Mouse (Mus musculus) embryonic fibroblast, embryonic 13.5 days (primary cell): ENCODE results near the gene Stox2. TPM values are rescaled to one million over a fixed set of nuclear protein-coding genes. Genes with fewer than 3 reads are reported as not detected.

Experiments used
- H3K27ac ChIP-seq: 2 replicates; pipeline ENCODE4 v1.5.1; 2012; ENCODE audit warnings: low read length, control low read depth, inconsistent platforms; ENCODE audit not compliant: insufficient read depth
- H3K4me1 ChIP-seq: 2 replicates; pipeline ENCODE4 v1.6.1; 2011; ENCODE audit warnings: low read length; ENCODE audit not compliant: control insufficient read depth, insufficient read depth
- H3K4me3 ChIP-seq: 2 replicates; pipeline ENCODE4 v1.5.1; 2011; ENCODE audit warnings: mild to moderate bottlenecking, control low read depth, low read length; ENCODE audit not compliant: insufficient read depth
- CTCF ChIP-seq: IDR thresholded peaks from 2 replicates; pipeline ENCODE4 v1.5.1; 2011; ENCODE audit warnings: mild to moderate bottlenecking, control low read depth, low read length, moderate library complexity, borderline replicate concordance; ENCODE audit not compliant: insufficient read depth
- POLR2A ChIP-seq: IDR thresholded peaks from 2 replicates; pipeline ENCODE4 v1.6.1; 2011; ENCODE audit warnings: low read depth, mild to moderate bottlenecking, control low read depth, low read length, moderate library complexity
- polyA plus RNA-seq: library from polyadenylated mRNA; stranded (reverse); fragments of >200 nt; gene quantifications from 2 replicates; pipeline ENCODE4 v1.2.4, GENCODE M21; 2011; ENCODE audit warnings: low read depth; ENCODE audit not compliant: missing spikeins, insufficient read length

Stox2 gene
- polyA plus RNA-seq = 30.9 and 33.7 TPM in 2 replicates

- Histone ChIP-seq H3K27ac (no peak within 1 kb of the TSS), H3K4me3 (no peak within 1 kb of the TSS), H3K4me1 (no peaks in the 10 kb centered on the region)
- no peak for TF ChIP-seq CTCF
- TF ChIP-seq POLR2A = no peak
Measured at GRCm38 (mm10) chr8:47446312-47447046, at the start of gene Stox2. Stox2 (minus strand) TSS chr8:47446362.

GRCm38 (mm10) chr8:47495428-47495827 is 49.3 kb upstream of the Stox2 start:
- no peak overlapping the region for H3K27ac ChIP-seq
- TF ChIP-seq POLR2A (no peak), CTCF (no peak)
- H3K4me1 ChIP-seq = no peaks in the 10 kb centered on the region

GRCm38 (mm10) chr8:47494602-47495153 is 48.5 kb upstream of the Stox2 start:
- no peak overlapping the region for H3K4me3 ChIP-seq
- no peaks in the 10 kb centered on the region for H3K4me1 ChIP-seq
- H3K27ac ChIP-seq = no peak overlapping the region
- TF ChIP-seq CTCF (no peak), POLR2A (no peak)

More at GRCm38 (mm10) chr8:47495428-47495827, 49.3 kb upstream of the Stox2 start:
- no peak overlapping the region for H3K4me3 ChIP-seq

- no peak overlapping the region for H3K4me3 ChIP-seq
Measured at GRCm38 (mm10) chr8:47493106-47493505, 46.9 kb upstream of the Stox2 start.

GRCm38 (mm10) chr8:47487231-47487630 is 41.1 kb upstream of the Stox2 start:
- no peak overlapping the region for H3K4me3 ChIP-seq
- TF ChIP-seq POLR2A = no peak
- no peak for TF ChIP-seq CTCF
- H3K27ac ChIP-seq = no peak overlapping the region
- no peaks in the 10 kb centered on the region for H3K4me1 ChIP-seq

More at GRCm38 (mm10) chr8:47493106-47493505, 46.9 kb upstream of the Stox2 start:
- Histone ChIP-seq H3K4me1 (no peaks in the 10 kb centered on the region), H3K27ac (no peak overlapping the region)
- no peak for TF ChIP-seq CTCF
- TF ChIP-seq POLR2A = no peak

- Histone ChIP-seq H3K4me3 (no peak overlapping the region), H3K27ac (no peak overlapping the region), H3K4me1 (no peaks in the 10 kb centered on the region)
- no peak for TF ChIP-seq POLR2A
- no peak for TF ChIP-seq CTCF
Measured at GRCm38 (mm10) chr8:47482354-47483071, 36.4 kb upstream of the Stox2 start.

- no peak for TF ChIP-seq POLR2A
- no peak for TF ChIP-seq CTCF
- H3K27ac ChIP-seq = no peak overlapping the region
- H3K4me3 ChIP-seq = no peak overlapping the region
- H3K4me1 ChIP-seq = no peaks in the 10 kb centered on the region
Measured at GRCm38 (mm10) chr8:47480039-47480438, 33.9 kb upstream of the Stox2 start.

GRCm38 (mm10) chr8:47461650-47462049 is 15.5 kb upstream of the Stox2 start:
- Histone ChIP-seq H3K27ac (no peak overlapping the region), H3K4me3 (no peak overlapping the region), H3K4me1 (no peaks in the 10 kb centered on the region)
- TF ChIP-seq CTCF (no peak), POLR2A (no peak)

- Histone ChIP-seq H3K4me3 (no peak overlapping the region), H3K27ac (no peak overlapping the region), H3K4me1 (no peaks in the 10 kb centered on the region)
- TF ChIP-seq CTCF (no peak), POLR2A (no peak)
Measured at GRCm38 (mm10) chr8:47459216-47459749, 13.1 kb upstream of the Stox2 start.
